Mouse (Mus musculus) lung, adult 2 months (tissue): ENCODE results near the gene Wnk1.
A peak's percentile ranks its signal among the peaks of the same experiment; 100 is the strongest.

Source experiments
- CTCF ChIP-seq: fragments of 200-500 bp; IDR thresholded peaks from 2 replicates; pipeline ENCODE4 v1.5.1; 2011; ENCODE audit warnings: mild to moderate bottlenecking, low read length, control low read depth; ENCODE audit not compliant: insufficient read depth
- POLR2A ChIP-seq: fragments of 200-500 bp; IDR thresholded peaks from 2 replicates; pipeline ENCODE4 v1.6.1; 2011; ENCODE audit warnings: low read depth, mild to moderate bottlenecking, control low read depth, low read length, borderline replicate concordance; ENCODE audit errors: extremely low read depth

DNA sequence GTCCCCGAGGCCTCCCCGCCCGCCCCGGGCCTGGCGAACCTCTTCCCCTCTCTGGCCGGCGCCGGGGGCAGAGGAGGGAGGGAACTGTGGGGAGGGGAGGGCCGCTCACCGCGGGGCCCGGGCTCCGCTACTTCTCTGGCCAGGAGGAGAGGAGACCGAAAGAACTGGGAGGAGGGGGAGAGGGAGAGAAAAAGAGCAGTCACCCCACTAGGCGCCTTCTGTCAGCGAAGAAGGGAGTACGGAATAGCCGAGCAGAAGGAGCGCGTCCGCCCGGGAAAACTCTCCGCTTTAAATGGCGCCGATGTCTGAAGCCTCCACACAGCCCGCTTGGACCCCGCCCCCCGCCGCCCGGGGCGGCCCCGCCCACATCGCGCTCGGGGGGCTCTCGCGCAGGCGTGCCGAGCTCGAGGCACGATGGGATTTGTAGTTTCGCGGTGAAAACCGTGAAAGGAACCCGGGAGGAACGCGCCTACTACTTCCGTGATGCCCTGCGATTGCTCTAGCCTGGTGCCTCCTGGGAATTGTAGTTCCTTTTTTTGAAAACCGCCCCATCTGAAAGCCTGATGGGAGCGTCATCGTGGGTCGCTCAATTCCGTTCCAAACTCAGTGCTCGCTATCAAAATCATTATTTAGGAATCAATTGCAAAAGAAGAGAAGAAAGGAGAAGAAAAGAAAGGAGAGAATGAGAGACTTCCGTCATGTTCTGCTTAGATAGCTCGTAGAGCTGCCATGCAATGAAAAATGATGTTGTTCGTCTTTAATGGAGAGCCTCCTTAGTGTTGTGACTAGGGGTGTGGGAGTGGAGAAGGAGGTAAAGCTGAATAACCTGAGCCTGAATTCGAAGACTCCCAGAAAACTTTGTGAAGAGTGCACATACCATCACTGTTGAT lies at the start of gene Wnk1:
- TF ChIP-seq CTCF (no peak), POLR2A (peak; percentile 97; the same call in 1 of the 2 replicates)
